Mouse (Mus musculus) gastrocnemius, postnatal 36 days (tissue): ENCODE data around the gene Gm49369. TPM values are rescaled to one million over a fixed set of nuclear protein-coding genes. Genes with fewer than 3 reads are reported as not detected.

Source experiments
- DNase-seq, 2 experiments: peaks; one replicate each; pipeline ENCODE4 v3.0.0; 2022
- intact Hi-C: fragments of 180-260 bp; cut with DNase I; formaldehyde crosslinking; loops from one replicate; pipeline ENCODE4 v1.15.1; 2025
- total RNA-seq, 2 experiments: library from RNA; stranded (reverse); gene quantifications; 2 replicates each; pipeline ENCODE4 v1.2.3; 2021

Gm49369 gene
- total RNA-seq, 2 experiments from 2014 or later: 3.9 to 9.2 TPM

DNA sequence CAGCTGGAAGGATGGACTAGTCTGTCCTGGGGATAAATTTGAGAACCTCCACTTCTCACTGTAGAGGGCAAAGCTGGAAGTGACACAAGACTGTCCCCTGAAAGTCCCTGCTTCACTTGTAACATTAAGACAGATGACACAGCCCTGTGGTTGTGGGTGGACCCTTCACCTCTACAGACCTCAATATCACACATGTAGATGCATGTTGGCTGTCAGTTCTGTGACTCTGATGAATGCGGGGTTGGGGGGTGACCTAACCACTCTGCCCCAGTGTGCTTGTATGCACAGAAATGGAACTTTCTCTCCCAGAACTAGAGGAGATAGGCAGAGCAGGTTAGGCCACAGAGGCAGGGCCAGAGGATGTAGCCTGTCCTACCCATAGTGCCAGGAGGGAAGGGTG, 14.1 kb upstream of the Gm49369 start:
- intact Hi-C loops: no loop called here
- DNase-seq: no peak

DNA sequence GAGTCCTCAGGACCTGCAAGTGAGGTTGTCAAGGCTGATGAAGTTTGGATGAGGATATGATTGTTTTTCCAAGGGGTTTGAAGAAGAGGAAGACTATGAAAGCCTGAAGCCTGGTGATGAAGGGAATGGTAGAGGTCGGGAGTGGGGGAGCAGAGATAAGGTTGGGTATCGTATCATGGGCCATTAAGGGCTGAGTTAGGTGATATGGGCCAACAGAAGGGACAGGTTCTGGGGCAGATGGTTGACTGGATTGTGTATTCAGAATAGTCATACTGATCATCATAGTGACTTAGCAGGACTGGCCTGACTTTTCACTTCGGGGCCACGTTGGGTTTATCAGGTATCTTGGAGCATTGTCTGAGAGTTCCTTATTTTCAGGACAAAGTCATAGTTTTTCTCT, 13.0 kb upstream of the Gm49369 start:
- intact Hi-C loops: no loop called here
- no peak for DNase-seq

DNA sequence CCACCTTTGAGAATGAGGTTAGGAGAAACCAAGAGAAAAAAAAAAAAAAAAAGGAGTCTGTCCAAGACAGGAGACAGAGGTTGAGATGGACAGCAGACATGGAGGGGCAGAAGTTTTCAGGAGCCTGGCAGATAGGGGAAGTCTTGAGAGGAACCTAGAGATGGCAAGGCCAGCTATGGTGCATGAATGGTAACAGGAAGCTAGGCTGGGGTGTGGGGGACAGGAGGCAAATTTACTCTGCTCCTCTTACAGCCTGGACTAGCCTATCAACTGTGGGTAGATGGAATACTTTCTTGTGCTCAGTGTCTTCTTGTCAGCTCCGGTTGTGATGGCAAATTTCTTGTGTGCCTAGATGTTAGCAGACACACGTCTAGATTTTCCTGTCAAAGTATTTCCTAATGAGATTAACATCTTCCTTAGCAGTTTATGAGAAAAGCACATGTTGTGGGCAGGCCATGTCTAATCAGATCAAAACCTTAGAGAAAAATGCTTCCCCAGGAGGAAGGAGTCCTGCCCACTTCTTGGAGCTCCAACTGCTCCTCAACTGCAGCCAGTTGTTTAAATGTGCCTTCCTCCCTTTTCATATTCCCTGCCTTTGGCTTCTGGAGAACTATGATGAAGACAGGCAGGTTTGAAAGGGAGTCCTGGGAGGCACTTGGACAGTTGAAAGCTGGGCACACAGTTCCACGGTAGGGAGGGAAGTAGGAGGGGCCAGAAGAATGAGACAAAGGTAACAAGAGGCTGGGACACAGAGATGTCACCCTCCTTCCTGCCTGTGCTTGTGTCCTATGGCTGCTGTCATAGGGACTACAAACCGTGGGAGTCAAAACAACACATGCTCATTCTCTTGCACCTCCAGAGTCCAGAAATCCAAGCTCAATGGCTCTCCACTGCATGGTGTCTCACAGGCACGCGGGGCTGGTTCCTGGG, 12.1 kb upstream of the Gm49369 start:
- no peak for DNase-seq
- intact Hi-C loops: loop anchor here (5.0 kb wide), 1 partner anchor 38 kb away; the partner anchor contains the start of gene Syt8

DNA sequence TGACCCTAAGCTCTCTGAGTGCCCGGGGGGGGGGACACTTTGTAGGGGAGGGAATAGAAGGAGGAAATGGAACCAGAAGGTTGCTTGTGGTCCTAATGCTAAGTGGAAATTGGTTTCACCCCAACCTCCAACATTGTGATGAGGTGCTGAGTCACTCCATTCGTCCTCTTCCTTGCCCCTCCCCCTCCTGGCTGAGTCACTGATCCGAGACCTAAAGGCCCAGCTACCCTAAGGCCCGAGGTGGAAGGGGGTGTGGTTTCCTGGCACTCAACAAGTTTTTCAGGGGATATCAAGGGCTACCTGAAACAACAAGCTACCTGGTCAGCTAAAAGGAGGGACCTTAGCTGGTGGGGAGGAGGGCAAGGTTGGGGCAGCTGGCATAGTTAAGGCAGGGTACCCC, 10.7 kb upstream of the Gm49369 start:
- intact Hi-C loops: loop anchor here (5.0 kb wide), 1 partner anchor 39 kb away; the partner anchor contains the start of gene Syt8
- peak in 1 of 2 experiments; percentile 10 for DNase-seq

DNA sequence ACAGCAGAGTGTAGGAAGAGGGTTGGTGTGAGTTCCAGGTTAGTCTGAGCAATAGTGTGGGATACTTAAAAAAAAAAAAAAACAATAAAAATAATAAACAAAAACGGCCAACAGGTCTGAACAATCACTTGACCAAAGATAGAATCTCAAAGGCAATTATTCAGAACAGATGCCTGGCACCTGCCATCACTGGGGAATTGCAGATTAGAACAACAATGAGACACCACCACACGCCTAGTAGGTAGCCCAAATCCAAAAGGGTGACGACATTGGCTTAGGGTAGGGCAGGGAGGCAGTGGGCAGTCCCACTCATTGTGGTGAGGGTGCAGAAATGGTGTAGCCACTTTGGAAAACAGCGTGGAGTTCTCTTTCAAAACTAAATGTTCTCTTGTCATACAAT, 9.1 kb upstream of the Gm49369 start:
- intact Hi-C loops: loop anchor here (5.0 kb wide), 1 partner anchor 41 kb away; the partner anchor contains the start of gene Syt8
- DNase-seq: no peak

DNA sequence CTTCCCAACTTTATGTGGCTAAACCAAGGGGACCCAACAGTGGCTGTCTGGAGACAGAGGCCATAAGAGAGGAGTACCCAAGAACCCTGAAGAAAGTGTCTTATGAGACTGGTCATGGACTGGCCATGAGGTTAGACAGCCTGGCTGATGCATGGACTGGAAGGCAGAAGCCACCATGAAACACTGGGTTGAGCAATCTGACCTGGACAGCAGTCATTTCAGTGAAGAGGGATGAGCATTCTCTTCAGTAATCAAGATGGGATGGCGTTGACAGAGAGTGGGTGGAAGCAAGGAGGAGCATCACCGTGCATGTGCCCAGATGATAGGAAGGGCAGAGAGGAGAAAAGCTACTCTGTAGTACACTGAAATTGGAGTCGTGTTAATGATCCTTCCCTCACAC, 8.6 kb upstream of the Gm49369 start:
- intact Hi-C loops: loop anchor here (5.0 kb wide), 1 partner anchor 41 kb away; the partner anchor contains the start of gene Syt8
- no peak for DNase-seq

DNA sequence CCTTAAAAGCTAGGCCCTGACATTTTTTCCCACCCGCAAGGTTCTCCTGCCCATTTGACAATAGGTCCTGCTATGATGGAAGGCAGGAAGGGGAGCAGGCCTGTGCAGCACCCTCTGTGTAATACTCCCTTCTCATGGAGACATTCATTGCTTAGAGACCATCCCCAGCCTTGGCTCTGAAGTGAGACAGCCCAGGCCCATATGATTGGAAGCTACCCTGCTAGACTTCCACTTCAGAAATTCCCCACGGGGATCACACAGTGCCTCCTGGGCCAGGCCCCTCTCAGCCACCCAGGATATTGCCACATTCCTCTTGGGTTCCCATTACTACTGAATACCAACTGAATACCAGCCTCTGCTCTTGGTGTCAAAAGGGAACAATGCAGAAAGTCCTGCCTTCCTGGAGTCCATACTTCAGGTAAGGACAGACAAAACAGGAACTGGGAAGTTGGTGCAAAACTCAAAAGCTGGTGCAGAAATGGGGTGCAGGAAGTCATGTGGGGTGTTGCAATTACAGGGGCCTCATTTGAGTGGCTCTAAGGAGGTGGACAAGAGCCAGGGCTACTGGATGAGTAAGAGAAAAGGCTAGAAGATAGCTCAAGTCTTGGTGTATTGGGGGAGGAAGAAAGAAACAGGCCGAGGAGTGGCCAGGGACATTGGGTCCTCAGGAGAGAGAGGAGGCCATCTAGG, 7.6 kb upstream of the Gm49369 start:
- intact Hi-C loops: loop anchor here (5.0 kb wide), 1 partner anchor 42 kb away; the partner anchor contains the start of gene Syt8
- DNase-seq: no peak

DNA sequence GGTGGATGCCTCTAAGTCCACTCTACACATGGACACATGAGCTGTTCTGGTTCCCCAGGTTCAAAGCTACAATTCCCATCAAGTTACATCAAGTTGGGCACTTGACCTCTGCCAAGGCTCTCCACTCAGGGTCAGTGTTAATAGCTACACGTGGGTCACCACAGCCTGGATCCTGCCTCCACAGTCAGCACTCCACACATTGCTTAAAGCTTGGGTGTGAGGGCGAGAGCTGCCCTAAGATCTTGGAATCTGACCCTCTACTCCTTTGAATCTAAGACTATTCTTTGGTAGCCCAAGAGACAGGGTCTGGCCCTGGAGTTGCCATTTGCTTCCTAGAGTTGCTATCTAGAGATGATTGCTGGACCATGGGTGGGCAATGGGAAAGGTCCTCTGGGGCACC, 6.3 kb upstream of the Gm49369 start:
- DNase-seq: peak in 1 of 2 experiments; percentile 9
- intact Hi-C loops: no loop called here

DNA sequence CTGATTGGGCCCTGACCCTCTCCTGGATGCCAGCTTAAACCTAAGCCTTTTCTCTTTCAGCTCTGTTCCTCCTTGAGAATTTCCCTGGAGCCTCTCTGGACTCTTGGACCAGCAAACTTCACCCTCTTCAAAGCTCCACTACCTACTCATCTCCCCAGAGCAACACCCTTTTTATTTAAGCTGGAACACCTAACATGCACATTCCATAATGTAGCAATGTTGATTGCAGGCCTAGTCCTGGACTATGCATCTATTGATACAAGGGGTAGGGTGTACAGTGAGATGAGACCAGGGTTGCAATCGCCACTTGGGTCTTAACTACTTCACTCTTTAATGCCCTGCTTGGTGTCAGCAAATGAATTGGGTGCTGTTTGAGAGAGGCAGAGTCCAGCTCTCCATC, 5.7 kb upstream of the Gm49369 start:
- intact Hi-C loops: no loop called here
- DNase-seq: no peak

DNA sequence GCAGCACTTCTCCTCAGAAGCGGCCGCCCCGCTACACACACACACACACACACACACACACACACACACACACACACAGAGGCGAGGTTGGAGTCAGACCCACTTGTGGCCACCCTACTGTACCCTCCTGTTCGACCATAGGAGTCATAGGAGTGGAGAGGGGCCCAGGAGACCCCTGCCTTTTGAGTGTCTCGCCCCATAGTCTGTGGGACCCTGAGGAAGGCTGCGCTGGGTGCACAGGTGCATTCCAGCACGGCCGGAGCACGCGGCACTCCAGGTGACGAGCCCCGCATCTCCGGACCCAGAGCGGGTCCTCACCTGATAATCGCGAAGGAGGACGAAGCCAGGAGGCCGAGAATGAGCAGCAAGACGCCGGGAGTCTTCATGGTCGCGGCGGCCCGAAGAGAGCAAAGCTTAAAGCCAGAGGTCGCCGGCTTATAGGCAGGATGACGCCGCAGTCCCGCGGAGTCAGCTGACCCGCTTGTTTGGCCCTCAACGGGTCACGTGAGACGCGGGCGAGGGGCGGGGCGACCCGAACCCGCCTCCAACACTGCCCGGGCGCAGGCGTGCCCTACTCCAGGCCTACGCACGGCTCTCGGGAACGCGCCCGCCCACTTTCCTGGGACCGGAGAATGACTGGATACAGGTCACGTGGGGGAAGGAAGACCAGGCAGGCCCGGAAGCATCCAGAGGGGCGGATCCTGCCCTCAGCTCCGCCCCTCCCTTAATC, 5.1 kb upstream of the Gm49369 start, which contains the start of gene Ctsd:
Ctsd (minus strand) TSS at position 620 of the 730 bp plus-strand sequence.
- DNase-seq: peak; percentile 97 to 98
- intact Hi-C loops: no loop called here

DNA sequence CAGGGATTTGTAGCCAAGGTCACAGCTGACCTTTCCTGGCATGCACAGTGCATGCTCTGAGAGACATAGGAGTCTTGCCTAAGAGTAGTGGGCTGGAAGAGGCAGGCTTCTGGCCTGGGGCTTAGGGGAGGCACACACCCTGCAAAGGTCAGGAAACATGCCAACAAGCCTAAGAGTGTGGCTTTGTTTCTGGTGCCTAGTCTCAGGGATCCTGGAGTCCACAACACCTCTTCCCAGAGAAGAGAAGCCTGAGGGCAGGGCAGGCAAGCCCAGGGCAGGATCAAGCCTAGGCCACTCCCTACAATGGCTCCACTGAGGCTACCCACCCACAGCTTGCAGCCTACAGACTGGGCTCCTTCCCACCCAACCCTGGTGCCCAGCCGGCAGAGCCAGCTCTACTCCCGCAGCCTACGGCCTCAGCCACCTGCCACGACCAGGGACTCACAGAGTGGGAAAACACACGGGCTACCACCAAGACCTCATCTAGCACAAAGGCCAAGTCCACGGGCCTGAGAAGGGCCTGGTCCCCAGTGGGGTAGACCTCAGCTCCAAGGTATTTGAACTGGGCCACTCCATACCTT, 4.2 kb upstream of the Gm49369 start:
- DNase-seq: no peak
- intact Hi-C loops: no loop called here

DNA sequence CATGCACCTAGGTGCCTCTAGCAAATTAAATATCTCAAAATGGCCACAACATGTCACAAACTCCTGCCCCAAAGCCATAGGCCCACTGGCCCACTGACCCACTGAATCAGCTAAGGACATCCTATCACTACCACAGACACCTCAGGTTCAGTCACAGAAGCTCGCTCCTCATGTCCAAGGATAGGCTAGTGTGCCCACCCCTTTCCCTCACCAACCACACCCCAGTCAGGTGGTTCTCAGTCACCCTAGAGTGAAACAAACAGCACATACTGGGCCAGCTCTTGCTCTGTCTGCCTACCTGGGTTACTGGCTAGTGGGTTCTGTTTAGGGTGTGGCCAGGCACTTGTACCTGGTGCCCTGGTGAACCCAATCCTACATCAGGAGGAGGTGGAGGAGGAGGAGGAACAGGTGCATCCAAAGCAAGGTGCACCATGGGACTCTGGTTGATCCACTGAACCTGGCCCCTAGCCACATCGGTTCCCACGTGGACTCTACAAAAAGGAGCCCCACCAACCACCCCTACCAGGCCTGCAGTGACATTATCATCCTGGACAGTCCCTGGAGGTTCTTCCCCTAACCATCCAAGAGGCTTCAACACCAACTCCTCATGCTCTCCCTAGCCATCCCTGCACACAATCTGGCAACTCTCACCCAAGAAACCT, 3.4 kb upstream of the Gm49369 start:
- intact Hi-C loops: no loop called here
- no peak for DNase-seq

DNA sequence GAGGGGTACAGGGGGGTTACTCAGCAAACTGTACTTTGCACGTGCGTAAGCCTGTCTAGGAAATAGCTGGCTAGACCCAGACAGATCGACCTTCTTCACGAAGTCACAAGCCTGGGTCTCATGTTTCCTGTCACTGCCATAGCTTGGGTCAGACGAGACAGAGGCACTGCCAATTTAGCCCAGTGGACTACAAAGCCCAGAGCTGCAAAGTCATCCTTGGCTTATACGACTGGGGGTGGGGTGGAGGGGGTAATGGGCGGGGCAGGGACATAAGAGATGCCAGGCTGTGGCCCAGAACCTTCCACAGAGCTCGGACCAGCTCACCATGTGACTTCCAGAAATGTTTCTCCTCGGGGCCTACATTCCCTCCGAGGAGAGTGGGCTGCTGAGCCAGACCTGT, 1.8 kb upstream of the Gm49369 start:
- intact Hi-C loops: no loop called here
- no peak for DNase-seq

DNA sequence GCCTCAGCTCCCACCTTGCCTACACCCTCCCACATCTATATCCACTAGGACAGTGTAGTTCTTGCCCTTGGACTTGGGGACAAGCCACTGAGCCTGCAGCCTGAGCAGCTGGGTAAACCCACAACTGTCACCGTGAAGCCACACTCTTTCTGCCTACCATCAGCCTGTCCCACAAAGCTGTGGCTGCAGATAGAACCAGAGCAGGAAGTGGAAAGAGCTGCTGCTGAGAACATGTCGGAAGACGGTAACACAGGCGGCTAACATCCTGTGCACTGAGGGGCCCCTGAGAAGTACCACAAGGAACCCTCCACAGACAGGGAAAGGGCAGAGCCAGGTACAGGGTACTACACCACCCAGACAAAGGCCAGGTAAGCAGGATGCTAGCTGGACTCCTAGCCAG, 1.3 kb downstream of the Gm49369 start:
- DNase-seq: no peak

DNA sequence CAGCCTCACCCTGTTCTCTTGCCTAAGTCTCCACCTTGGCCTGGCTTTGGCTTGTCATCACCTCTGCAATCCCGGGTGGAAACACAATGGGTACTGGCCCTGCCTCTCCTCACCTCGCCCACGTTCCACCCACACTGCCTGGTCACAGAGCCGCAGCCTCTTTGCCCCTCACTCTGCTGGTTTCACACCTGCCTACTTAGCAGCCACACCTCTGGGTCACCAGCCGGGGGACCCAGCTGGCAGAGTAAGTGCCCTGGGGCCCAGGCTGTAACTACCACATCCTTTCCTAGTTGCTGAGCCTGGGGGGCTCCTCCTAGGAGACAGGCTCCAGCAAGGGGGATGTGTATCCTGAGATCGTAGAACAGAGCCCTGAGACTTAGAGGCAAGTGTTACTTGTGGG, 3.3 kb downstream of the Gm49369 start:
- intact Hi-C loops: no loop called here
- DNase-seq: no peak

More for the DNA sequence above, 1.3 kb downstream of the Gm49369 start:
- intact Hi-C loops: no loop called here

DNA sequence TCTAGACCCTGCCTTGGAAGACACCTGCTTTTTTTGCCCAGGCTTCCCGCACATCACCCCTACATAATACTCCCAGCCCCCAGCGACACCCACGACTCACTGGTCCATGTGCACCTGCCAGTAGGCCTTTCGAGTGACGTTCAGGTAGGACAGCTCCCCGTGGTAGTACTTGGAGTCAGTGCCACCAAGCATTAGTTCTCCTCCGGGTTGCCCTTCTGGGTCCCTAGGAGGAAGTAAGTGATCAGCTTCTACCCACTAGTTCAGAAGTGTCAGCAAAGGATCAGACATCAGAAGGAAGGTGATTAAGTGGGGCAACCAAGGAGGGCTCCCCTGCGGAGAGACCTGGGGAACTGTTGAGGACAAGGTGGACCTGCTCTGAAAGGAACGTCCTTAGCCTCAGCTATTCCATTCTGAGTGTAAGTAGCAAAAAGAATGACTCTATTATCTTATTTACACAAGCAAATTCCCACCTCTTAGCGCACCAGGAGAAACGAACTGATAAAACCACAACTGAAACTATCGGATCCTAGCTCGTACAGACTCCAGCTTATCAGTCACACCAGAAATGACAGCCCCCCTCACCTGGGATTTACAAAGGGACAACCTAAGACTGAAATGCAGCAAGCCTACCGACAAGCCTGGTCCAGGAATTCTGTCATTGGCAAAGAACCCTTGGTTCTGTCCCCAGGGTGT, 5.1 kb downstream of the Gm49369 start:
- intact Hi-C loops: no loop called here

DNA sequence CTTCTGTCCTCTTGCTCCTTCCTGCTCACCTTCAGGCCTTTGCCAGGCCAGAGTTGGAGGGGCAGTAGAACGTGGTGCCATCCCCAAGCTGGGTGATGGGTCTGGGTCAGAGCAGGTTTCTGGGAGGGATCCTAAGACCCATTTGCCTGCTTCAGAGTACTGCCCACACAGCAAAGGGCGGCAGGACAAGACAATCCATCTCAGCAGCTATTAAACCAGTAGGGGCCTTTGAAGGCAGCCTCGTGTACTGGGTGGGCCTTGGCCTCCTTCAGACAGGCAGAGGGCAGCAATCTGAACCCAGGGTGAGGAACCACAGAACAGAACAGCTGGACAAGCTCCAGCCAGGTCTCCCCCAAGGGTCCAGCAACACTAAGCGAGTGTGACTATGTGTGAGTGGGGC, 6.4 kb downstream of the Gm49369 start:
- no peak for DNase-seq
- intact Hi-C loops: no loop called here

More for the DNA sequence above, 5.1 kb downstream of the Gm49369 start:
- DNase-seq: no peak

DNA sequence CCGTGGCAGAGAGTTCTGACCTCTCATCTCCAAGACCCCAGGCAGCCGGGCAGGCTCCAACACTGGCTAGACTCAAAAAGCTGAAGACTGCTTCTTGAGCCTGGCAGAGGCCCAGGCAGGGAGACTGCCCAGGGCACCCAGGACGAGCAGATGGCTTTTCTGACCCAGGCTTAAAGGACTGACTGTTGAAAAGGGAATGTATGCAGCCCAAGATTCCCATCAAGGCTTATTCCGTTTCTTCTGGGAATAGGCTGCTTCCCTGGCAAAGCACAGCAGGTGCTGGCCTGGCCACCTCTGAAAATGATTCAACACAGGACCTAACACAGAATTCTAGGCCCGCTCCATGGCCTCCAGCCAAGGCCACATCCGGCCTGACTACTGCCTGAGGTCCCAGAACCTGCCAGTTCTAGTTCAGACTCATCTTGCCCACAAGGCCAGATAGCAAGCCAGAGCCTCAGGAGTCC, 7.2 kb downstream of the Gm49369 start:
- DNase-seq: peak; percentile 43 to 53
- intact Hi-C loops: no loop called here

DNA sequence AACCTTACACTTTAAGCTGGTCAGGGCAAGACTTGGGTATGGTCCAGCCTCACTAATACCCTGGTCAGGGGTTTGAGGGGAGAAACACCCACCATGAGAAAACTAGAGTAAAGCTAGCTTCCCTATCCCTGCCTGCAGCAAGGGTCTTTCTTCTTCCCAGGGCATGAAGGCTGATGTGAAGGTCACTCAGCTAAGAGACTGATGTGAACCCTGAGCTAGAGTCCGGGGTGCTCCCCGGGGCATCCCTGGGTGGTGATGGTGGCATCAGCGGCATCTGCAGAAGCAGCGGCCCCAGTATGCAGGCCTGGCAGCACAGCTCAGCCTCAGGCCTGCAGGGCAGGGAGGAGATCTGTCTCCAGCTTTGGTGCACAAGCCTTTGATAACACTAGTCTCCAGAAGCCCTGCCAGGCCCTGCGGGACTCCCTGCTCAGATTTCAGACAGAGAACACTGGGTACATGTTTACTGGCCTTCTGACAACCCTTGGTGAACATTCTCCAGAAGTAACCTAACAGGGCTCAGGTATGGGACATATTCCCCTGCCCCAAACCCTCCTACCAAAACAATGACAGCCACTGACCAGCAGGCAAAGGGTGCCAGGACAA, 8.0 kb downstream of the Gm49369 start:
- intact Hi-C loops: no loop called here
- peak in 1 of 2 experiments; percentile 51 for DNase-seq
